Mouse (Mus musculus): Measurements from ENCODE around the gene Folr1. TPM values are rescaled to one million over a fixed set of nuclear protein-coding genes. Genes with fewer than 3 reads are reported as not detected.

The Folr1 gene
- polyA plus RNA-seq, 1 experiment: 2.2 TPM

DNA sequence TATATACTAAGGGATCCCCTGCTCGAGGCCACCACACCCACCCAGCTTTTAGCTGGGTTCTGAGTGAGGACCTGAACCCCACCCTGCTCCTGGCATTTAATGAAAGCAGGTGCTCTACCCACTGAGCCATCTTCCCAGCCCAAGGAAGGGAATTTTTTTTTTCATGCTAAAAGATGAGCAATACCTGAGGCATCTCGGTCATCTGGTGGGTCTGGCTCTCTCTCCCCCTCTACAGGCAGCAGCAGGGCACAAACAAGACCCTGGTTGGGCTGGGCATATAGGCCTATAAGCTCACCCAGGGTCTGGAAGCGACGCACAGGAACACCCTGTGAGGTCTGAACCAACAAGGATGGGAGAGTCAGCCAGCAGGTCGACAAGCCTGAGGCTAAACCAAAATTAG is 37.2 kb downstream of the Folr1 start:
- Histone ChIP-seq H3K36me3 (ENCODE audit: control insufficient read depth, insufficient read depth) (peaks cover 46% of the 10 kb centered on the region), H3K4me2 (ENCODE audit: low read depth) (peak overlapping the region; percentile 65), H3ac (ENCODE audit: control insufficient read depth, insufficient read length) (no peak overlapping the region), H3K27me3 (ENCODE audit: control insufficient read depth, insufficient read depth, insufficient read length) (no peaks in the 10 kb centered on the region), H3K4me3 (peak overlapping the region; percentile 91), H3K79me2 (ENCODE audit: control insufficient read depth, insufficient read depth) (peaks cover 32% of the 10 kb centered on the region)
- TF ChIP-seq E2F4 (IDR thresholded peaks at IDR 0.05; ENCODE audit: insufficient read depth) (no peak), USF1 (IDR thresholded peaks at IDR 0.05; ENCODE audit: low read depth) (no peak), MYOD1 (IDR thresholded peaks at IDR 0.05; ENCODE audit: control insufficient read depth in 1 of 3, insufficient read length in 2 of 3, low read depth in 2 of 3) (peak in 1 of 3 experiments; percentile 7), CEBPB (IDR thresholded peaks at IDR 0.05; ENCODE audit: insufficient read depth, poor library complexity, severe bottlenecking) (no peak)

DNA sequence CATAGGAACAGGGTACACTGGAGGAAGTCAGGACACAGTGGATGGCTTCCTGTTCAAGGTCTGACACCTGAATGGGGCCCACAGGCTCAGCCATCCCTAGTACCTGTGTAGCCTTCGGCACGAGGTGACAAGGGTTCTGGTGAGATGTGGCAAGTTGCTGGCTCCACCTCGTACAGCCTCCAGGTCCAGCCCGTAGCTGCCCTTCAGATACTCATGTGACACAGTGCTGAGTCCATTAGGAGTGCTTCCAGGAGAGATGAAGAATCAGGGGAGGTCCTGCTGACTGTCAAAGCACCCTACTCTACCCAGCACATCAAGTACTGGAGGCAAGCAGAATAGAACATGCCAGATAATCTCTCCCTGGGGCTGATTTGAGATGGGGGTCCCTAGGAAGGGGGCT is 38.2 kb downstream of the Folr1 start:
- Histone ChIP-seq H3K36me3 (ENCODE audit: control insufficient read depth, insufficient read depth) (peaks cover 56% of the 10 kb centered on the region), H3ac (ENCODE audit: control insufficient read depth, insufficient read length) (no peak overlapping the region), H3K4me3 (no peak overlapping the region), H3K79me2 (ENCODE audit: control insufficient read depth, insufficient read depth) (peaks cover 32% of the 10 kb centered on the region), H3K27me3 (ENCODE audit: control insufficient read depth, insufficient read depth, insufficient read length) (no peaks in the 10 kb centered on the region), H3K4me2 (ENCODE audit: low read depth) (no peak overlapping the region)
- no peak for TF ChIP-seq SRF (IDR thresholded peaks at IDR 0.05; ENCODE audit: control insufficient read depth, insufficient read length, low read depth)
- TF ChIP-seq POLR2AphosphoS2 (IDR thresholded peaks at IDR 0.05; ENCODE audit: insufficient read length, low read depth): peak; percentile 32

DNA sequence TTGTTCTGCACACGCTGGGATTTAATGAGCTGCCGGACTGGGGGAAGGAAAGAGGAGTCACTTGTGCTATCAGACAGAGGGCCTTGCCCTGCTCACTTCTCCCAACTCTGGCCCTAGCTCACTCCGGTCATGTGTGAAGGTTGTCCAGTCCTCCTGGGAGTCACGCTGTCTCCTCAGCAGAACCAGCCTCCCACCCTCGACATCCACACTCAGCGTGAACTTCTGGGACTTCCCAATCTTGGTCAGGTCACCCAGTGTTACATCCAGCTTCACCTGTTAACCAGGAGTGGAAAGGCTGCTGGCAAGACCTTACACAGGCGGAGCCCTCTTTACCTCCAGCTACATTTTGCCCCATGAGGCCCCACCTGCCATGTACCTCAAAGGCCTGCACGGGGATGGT is 39.2 kb downstream of the Folr1 start:
- H3K36me3 ChIP-seq (ENCODE audit: control insufficient read depth, insufficient read depth): peaks cover 62% of the 10 kb centered on the region
- no peak overlapping the region for H3ac ChIP-seq (ENCODE audit: control insufficient read depth, insufficient read length)
- no peak overlapping the region for H3K4me3 ChIP-seq
- H3K27me3 ChIP-seq (ENCODE audit: control insufficient read depth, insufficient read depth, insufficient read length): no peaks in the 10 kb centered on the region
- peaks cover 26% of the 10 kb centered on the region for H3K79me2 ChIP-seq (ENCODE audit: control insufficient read depth, insufficient read depth)
- TF ChIP-seq MYOD1 (IDR thresholded peaks at IDR 0.05; ENCODE audit: control insufficient read depth in 1 of 3, insufficient read length in 2 of 3, low read depth in 2 of 3) (no peak), POLR2AphosphoS2 (IDR thresholded peaks at IDR 0.05; ENCODE audit: insufficient read length, low read depth) (peak; percentile 6), E2F4 (IDR thresholded peaks at IDR 0.05; ENCODE audit: insufficient read depth) (no peak), MAX (IDR thresholded peaks at IDR 0.05; ENCODE audit: low read depth) (no peak)
- H3K4me2 ChIP-seq (ENCODE audit: low read depth): no peak overlapping the region

DNA sequence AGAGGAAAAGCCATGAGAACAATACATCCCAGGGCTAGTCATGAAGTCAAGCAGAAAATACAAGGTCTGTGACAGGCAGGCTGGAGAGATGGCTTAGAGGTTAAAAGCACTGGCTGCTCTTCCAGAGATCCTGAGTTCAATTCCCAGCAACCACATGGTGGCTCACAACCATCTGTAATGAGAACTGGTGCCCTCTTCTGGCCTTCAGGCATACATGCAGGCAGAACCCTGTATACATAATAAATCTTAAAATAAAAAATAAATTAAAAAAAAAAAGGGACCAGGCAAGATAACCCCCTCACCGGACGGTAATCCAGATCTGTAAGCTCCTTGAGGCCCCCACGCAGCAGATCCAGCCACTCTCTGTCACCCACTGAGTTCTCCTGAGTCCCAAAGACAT is 40.2 kb downstream of the Folr1 start:
- H3K27me3 ChIP-seq (ENCODE audit: control insufficient read depth, insufficient read depth, insufficient read length): no peaks in the 10 kb centered on the region
- H3K4me3 ChIP-seq: no peak overlapping the region
- peaks cover 16% of the 10 kb centered on the region for H3K79me2 ChIP-seq (ENCODE audit: control insufficient read depth, insufficient read depth)
- H3K4me2 ChIP-seq (ENCODE audit: low read depth): no peak overlapping the region
- H3ac ChIP-seq (ENCODE audit: control insufficient read depth, insufficient read length): no peak overlapping the region
- TF ChIP-seq USF1 (IDR thresholded peaks at IDR 0.05; ENCODE audit: low read depth) (no peak), TCF12 (IDR thresholded peaks at IDR 0.05; ENCODE audit: insufficient read depth, poor library complexity, severe bottlenecking) (no peak), POLR2A (IDR thresholded peaks at IDR 0.05; ENCODE audit: insufficient read length, low read depth) (no peak), E2F4 (IDR thresholded peaks at IDR 0.05; ENCODE audit: insufficient read depth) (no peak), MYOG (IDR thresholded peaks at IDR 0.05; ENCODE audit: control insufficient read depth in 1 of 3, insufficient read depth in 1 of 3, insufficient read length in 2 of 3, low read depth in 2 of 3) (no peak), POLR2AphosphoS2 (IDR thresholded peaks at IDR 0.05; ENCODE audit: insufficient read length, low read depth) (no peak), TCF3 (IDR thresholded peaks at IDR 0.05; ENCODE audit: insufficient read length, low read depth) (no peak), CEBPB (IDR thresholded peaks at IDR 0.05; ENCODE audit: insufficient read depth, poor library complexity, severe bottlenecking) (no peak)
- H3K36me3 ChIP-seq (ENCODE audit: control insufficient read depth, insufficient read depth): peaks cover 69% of the 10 kb centered on the region

DNA sequence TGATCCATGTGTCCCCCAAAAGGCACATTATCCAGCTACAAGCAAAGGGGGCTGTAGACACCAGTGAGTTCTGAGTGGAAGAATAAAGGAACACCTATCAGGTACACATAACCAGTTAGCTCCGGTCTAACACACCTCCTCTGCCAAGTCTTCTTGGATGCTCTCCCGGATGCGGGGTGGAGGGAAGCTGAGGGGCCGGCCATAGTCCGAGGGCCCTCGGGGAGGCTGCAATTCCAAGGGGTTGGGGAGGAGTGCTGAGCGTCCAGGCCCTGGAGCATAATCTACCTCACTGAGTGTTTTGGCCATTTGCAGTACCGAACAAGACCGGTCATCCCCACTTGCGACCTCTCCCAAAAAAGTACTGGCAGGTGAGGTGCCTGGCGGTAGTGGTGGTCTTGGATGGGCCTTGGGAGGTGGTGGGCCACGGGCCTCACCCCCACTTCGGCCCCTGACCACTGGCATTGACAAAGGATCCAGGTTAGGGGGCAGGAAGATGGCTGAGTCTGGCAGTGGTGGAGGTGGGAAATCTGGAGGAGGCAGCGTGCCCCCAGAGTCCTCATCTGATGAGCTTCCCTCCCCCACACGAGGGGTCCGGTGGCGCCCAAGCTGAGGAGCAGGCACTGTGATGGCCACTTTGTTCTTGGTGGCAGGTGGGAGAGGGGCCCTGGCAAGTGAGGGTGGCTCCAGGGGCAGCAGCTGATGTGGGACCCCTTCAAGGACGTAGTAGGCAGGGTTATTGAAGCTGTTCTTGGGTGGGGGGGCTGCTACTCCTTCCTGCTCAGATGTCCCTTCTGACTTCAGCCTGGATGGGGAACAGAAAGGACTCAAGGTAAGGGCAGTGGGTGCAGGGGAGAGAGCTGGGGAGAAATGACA is 46.6 kb downstream of the Folr1 start:
- Histone ChIP-seq H3K4me3 (no peak overlapping the region), H3K79me2 (ENCODE audit: control insufficient read depth, insufficient read depth) (no peaks in the 10 kb centered on the region), H3K4me2 (ENCODE audit: low read depth) (no peak overlapping the region), H3K36me3 (ENCODE audit: control insufficient read depth, insufficient read depth) (peaks cover 30% of the 10 kb centered on the region), H3K27me3 (ENCODE audit: control insufficient read depth, insufficient read depth, insufficient read length) (no peaks in the 10 kb centered on the region), H3ac (ENCODE audit: control insufficient read depth, insufficient read length) (no peak overlapping the region)
- TF ChIP-seq TCF3 (IDR thresholded peaks at IDR 0.05; ENCODE audit: insufficient read length, low read depth) (no peak), USF1 (IDR thresholded peaks at IDR 0.05; ENCODE audit: low read depth) (no peak), SRF (IDR thresholded peaks at IDR 0.05; ENCODE audit: control insufficient read depth, insufficient read length, low read depth) (no peak), E2F4 (IDR thresholded peaks at IDR 0.05; ENCODE audit: insufficient read depth) (no peak), POLR2AphosphoS2 (IDR thresholded peaks at IDR 0.05; ENCODE audit: insufficient read length, low read depth) (peak; percentile 16), POLR2A (IDR thresholded peaks at IDR 0.05; ENCODE audit: insufficient read length, low read depth) (no peak), MAX (IDR thresholded peaks at IDR 0.05; ENCODE audit: low read depth) (no peak)
